Mouse (Mus musculus): ENCODE data around the gene Itga6. TPM values are rescaled to one million over a fixed set of nuclear protein-coding genes. Genes with fewer than 3 reads are reported as not detected.

Itga6 gene
- polyA plus RNA-seq, 1 experiment from 2014 or later: 30.7 TPM

- Histone ChIP-seq H3K4me1 (peaks cover 42% of the 10 kb centered on the region), H3K4me3 (no peak overlapping the region), H3K36me3 (replicated peaks) (no peaks in the 10 kb centered on the region), H3K9me3 (no peaks in the 10 kb centered on the region), H3K27me3 (replicated peaks; ENCODE audit: low read depth, poor library complexity, severe bottlenecking) (no peaks in the 10 kb centered on the region), H3K27ac (replicated peaks) (no peak overlapping the region)
- WGBS: 78% methylated on average over 9 of the region's 9 CpGs
- no peak for DNase-seq (ENCODE audit: low spot score)
These were observed 6.1 kb upstream of the Itga6 start for GRCm38 (mm10) chr2:71739173-71739860.

DNA sequence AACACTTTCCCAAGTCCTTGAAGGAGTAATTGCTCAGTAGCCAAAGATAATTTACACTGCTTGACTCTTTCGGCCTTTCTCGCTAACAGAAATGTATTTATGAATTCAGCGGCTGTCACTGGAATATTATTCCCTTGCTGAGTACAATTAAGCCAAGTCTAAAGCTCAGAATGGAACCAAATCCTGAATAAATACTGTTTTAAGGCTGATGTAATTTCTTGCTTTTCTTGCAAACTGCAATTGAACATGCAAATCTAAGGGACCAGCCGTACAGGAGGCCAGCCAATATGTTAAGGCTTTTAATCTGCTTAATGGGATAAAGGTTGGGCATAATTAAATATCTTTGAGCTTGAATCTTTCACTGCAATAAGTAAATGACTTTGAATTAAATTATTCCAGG, 2.9 kb upstream of the Itga6 start:
- no peak overlapping the region for H3K27ac ChIP-seq (replicated peaks)
- no peaks in the 10 kb centered on the region for H3K36me3 ChIP-seq (replicated peaks)
- no peaks in the 10 kb centered on the region for H3K9me3 ChIP-seq
- H3K27me3 ChIP-seq (replicated peaks; ENCODE audit: low read depth, poor library complexity, severe bottlenecking): peaks cover 4% of the 10 kb centered on the region
- no peak overlapping the region for H3K4me3 ChIP-seq
- peaks cover 65% of the 10 kb centered on the region for H3K4me1 ChIP-seq
- DNase-seq (ENCODE audit: low spot score): no peak
- WGBS: 80% methylated on average over 4 of the region's 4 CpGs

DNA sequence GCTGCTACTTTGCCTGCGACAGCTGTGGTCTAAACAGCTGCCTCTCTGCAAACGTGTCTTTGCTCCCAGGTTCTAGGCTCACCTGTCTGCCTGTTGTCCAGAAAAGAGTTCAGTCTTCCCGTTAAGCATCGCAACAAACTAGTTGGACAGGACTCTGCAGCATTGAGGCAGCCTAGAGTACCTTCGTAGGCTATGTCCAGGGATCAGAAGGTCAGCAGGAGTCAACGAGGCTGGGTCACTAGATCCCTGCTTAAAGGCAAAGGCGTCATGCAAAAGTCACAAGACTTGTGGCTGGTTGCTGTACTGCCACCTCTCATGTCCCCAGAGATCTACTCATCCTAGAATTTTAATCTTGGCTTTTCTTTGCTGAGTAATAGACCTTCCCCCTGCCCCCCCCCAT, 2.0 kb upstream of the Itga6 start:
- H3K27ac ChIP-seq (replicated peaks): no peak overlapping the region; the same call in 1 of the 2 replicates
- H3K27me3 ChIP-seq (replicated peaks; ENCODE audit: low read depth, poor library complexity, severe bottlenecking): peaks cover 5% of the 10 kb centered on the region
- no peaks in the 10 kb centered on the region for H3K36me3 ChIP-seq (replicated peaks)
- peaks cover 65% of the 10 kb centered on the region for H3K4me1 ChIP-seq
- 28% methylated on average over 7 of the region's 7 CpGs for WGBS
- H3K4me3 ChIP-seq: no peak overlapping the region
- DNase-seq (ENCODE audit: low spot score): no peak
- H3K9me3 ChIP-seq: no peaks in the 10 kb centered on the region

DNA sequence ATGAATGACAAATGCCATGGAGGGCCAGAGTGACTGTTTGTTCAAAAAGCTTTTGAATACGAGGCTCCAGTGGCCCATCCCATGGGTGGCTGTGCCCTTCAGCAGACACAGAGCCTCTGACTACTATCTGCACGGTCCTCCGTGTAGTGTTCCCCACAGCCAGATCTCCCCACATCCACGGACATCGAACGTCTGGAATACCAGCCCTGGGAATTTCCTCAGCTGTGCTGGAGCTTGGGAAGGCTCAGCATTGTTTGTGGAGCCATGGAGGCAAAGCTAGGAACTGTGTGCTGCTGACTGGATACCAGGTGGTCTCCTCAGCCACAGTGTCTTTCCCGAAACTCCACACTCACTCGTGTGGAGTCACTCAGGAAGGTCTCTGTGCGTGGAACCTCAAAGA, 1.1 kb upstream of the Itga6 start:
- H3K27me3 ChIP-seq (replicated peaks; ENCODE audit: low read depth, poor library complexity, severe bottlenecking): peaks cover 5% of the 10 kb centered on the region
- H3K4me3 ChIP-seq: no peak overlapping the region
- peak overlapping the region; percentile 74 for H3K27ac ChIP-seq (replicated peaks)
- peaks cover 63% of the 10 kb centered on the region for H3K4me1 ChIP-seq
- no peaks in the 10 kb centered on the region for H3K36me3 ChIP-seq (replicated peaks)
- DNase-seq (ENCODE audit: low spot score): no peak
- 18% methylated on average over 9 of the region's 9 CpGs for whole genome bisulfite sequencing
- no peaks in the 10 kb centered on the region for H3K9me3 ChIP-seq

DNA sequence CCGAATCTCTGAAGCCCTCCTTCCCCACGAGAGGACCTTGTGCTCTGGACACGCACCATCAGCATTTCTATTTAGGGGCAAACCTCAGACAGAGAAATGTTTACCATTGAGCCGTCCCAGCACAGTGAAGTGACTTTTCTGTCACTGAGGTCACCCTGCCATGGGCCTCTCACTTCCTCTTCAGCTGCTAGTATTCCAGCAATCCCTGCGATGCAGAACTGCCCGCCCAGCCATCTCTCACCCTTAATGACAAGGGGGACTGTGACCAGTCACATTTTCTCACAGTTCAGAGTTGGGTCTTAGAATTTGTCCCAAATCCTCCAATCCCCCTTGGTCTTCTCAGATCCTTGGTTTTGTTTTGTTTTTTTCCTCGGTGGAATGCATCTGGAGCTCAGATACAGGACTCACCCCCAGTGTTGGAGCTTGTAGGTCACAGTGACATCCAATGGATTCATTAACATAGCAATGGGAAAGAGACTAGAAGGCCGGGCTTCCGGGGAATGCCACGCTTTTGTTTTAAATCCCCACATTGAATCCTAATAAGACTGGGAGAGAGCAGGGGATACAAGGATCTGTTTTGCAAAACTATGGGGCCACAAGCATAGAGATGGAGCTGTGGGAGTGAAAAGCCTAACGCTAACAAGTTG, 432 bp upstream of the Itga6 start:
- Histone ChIP-seq H3K4me3 (peak overlapping the region; percentile 28; the same call in 1 of the 2 replicates), H3K36me3 (replicated peaks) (no peaks in the 10 kb centered on the region), H3K27me3 (replicated peaks; ENCODE audit: low read depth, poor library complexity, severe bottlenecking) (peaks cover 5% of the 10 kb centered on the region), H3K4me1 (peaks cover 63% of the 10 kb centered on the region), H3K27ac (replicated peaks) (peak overlapping the region; percentile 74), H3K9me3 (no peaks in the 10 kb centered on the region)
- DNase-seq (ENCODE audit: low spot score): peak; percentile 46
- 10% methylated on average over 11 of the region's 11 CpGs for WGBS

DNA sequence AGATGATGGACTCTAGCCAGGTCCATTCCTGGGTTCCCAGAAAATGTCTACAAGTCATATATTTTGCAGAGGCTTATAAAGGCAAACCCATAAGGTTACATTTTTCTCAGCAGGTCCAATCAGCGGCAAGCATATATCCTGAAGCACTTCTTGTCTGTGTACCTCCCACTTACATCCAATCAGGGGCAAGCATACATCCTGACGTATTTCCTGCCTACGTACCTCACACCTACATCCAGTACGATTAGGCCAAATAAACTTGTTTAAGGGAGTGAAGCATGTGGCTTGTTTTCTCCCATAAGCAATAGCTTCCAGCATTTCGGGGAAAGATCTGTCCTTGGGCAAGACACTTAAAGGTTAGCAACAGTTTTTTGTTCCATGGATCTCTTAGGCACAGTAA, 3.0 kb downstream of the Itga6 start:
- Histone ChIP-seq H3K36me3 (replicated peaks) (no peaks in the 10 kb centered on the region), H3K9me3 (no peaks in the 10 kb centered on the region), H3K27ac (replicated peaks) (no peak overlapping the region), H3K4me3 (no peak overlapping the region), H3K27me3 (replicated peaks; ENCODE audit: low read depth, poor library complexity, severe bottlenecking) (peaks cover 5% of the 10 kb centered on the region), H3K4me1 (peaks cover 71% of the 10 kb centered on the region)
- 89% methylated on average over 5 of the region's 5 CpGs for WGBS
- no peak for DNase-seq (ENCODE audit: low spot score)

DNA sequence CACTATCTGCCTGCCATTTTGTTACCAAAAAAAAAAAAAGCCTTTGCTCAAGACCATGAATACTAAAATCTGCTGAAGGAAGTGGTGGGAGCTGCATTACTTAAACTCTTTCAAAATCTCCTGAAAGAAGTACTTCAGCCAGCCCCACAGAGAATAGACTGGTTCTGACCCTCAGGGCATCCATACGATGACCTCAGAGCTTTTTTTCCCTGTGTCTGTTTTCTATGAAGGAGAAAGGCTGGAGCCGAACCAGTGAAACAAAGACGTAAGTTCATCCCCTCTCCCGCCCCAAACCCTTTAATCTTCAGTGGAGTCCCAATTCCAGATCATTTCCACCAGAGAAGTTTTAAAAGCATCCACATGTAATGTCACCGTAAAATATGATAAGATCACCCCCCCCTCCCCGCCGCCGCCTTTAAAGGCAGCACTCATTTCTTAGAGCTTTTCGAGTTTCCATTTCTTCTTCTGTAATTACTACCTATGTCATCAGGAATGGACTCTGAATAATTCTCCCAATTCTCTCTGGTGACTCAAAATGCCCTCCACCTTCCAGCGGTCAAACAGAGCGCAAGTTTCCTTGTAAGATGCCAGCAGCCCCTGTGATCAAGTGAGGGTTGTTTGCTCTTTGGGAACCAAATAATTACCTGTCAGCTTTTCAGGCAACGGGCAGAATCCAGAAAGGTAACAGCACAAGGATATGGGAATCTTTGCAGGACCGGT, 4.1 kb downstream of the Itga6 start:
- DNase-seq (ENCODE audit: low spot score): peak; percentile 50

GRCm38 (mm10) chr2:71750087-71750453, 4.7 kb downstream of the Itga6 start:
- peaks cover 5% of the 10 kb centered on the region for H3K27me3 ChIP-seq (replicated peaks; ENCODE audit: low read depth, poor library complexity, severe bottlenecking)
- no peaks in the 10 kb centered on the region for H3K36me3 ChIP-seq (replicated peaks)
- peak overlapping the region; percentile 61 for H3K27ac ChIP-seq (replicated peaks)
- WGBS: 52% methylated on average over 10 of the region's 10 CpGs
- DNase-seq (ENCODE audit: low spot score): peak; percentile 32
- peaks cover 54% of the 10 kb centered on the region for H3K4me1 ChIP-seq
- peak overlapping the region; percentile 25; the same call in 1 of the 2 replicates for H3K4me3 ChIP-seq
- H3K9me3 ChIP-seq: no peaks in the 10 kb centered on the region

More for the DNA sequence above, 4.1 kb downstream of the Itga6 start:
- WGBS: 35% methylated on average over 13 of the region's 13 CpGs
- Histone ChIP-seq H3K27ac (replicated peaks) (peak overlapping the region; percentile 61), H3K4me3 (peak overlapping the region; percentile 25), H3K27me3 (replicated peaks; ENCODE audit: low read depth, poor library complexity, severe bottlenecking) (peaks cover 5% of the 10 kb centered on the region), H3K9me3 (no peaks in the 10 kb centered on the region), H3K36me3 (replicated peaks) (no peaks in the 10 kb centered on the region), H3K4me1 (peaks cover 60% of the 10 kb centered on the region)

DNA sequence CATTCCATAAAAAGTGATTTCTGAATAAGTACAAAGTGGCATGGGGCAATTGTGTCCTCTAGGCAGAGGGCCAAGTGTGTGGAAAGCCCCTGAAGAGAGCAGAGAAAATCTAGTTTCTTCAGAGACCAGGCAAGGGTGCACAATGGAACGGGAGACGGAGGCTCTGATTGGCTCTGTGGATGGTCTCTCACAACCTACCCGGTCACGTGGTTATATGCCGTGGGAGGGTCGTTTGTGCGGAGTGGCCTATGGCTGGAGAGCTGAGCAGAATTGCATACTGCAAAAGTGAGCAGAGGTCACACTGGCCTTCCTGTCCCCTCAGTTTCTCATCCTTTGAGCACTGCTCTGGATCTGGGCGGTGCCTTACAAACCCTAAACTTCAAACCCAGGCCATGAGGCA, 5.9 kb downstream of the Itga6 start:
- peak; percentile 34 for DNase-seq (ENCODE audit: low spot score)
- 70% methylated on average over 8 of the region's 8 CpGs for WGBS

DNA sequence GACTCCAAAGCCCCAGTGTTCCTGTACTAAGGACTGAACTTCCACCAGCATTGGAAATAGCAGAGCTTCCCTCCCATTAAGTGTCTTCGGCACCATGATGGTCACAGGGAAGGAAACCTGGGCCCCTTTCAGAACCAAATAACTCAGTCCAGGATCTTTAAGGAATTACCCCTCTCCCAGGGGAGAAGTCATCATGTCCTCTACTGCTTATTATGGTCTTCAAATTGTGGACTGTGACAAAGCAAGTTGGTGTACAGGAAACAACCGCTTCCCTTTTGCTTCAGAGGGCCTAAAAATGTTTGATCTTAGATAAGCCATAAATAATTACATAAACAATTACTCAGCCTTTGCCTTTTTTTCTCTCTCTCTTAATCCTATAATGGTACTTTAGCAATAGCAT, 6.4 kb downstream of the Itga6 start:
- 72% methylated on average over 2 of the region's 2 CpGs for WGBS
- Histone ChIP-seq H3K27ac (replicated peaks) (peak overlapping the region; percentile 20; the same call in 1 of the 2 replicates), H3K9me3 (no peaks in the 10 kb centered on the region), H3K4me1 (peaks cover 37% of the 10 kb centered on the region), H3K27me3 (replicated peaks; ENCODE audit: low read depth, poor library complexity, severe bottlenecking) (peaks cover 5% of the 10 kb centered on the region; the same call in 1 of the 2 replicates), H3K36me3 (replicated peaks) (no peaks in the 10 kb centered on the region), H3K4me3 (no peak overlapping the region)
- DNase-seq (ENCODE audit: low spot score): no peak

More for the DNA sequence above, 5.9 kb downstream of the Itga6 start:
- Histone ChIP-seq H3K27me3 (replicated peaks; ENCODE audit: low read depth, poor library complexity, severe bottlenecking) (peaks cover 5% of the 10 kb centered on the region), H3K27ac (replicated peaks) (peak overlapping the region; percentile 20), H3K4me1 (peaks cover 42% of the 10 kb centered on the region), H3K4me3 (no peak overlapping the region), H3K36me3 (replicated peaks) (no peaks in the 10 kb centered on the region), H3K9me3 (no peaks in the 10 kb centered on the region)

DNA sequence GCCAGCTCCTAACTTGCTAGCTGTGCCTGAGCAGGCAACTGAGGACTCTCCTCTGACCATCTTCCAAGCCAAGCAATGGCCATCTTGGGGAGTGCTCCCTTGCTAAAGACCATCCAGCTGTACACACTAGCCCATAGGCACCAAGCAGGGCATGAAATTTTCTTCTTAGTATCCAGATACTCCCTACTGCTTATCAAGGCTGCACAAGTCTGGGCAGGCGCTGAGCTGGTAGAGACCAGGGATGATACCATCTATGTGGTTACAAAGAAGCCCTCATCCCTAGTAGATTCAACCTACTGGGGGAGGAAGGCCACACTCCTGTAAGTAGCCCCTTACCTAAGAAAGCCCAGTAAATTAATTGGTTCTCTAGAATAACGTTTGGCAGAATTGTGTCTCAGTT, 7.0 kb downstream of the Itga6 start:
- H3K4me3 ChIP-seq: no peak overlapping the region
- H3K27me3 ChIP-seq (replicated peaks; ENCODE audit: low read depth, poor library complexity, severe bottlenecking): peaks cover 2% of the 10 kb centered on the region; the same call in 1 of the 2 replicates
- DNase-seq (ENCODE audit: low spot score): no peak
- 88% methylated on average over 2 of the region's 2 CpGs for WGBS
- no peak overlapping the region for H3K27ac ChIP-seq (replicated peaks)
- H3K9me3 ChIP-seq: no peaks in the 10 kb centered on the region
- H3K4me1 ChIP-seq: peaks cover 32% of the 10 kb centered on the region
- no peaks in the 10 kb centered on the region for H3K36me3 ChIP-seq (replicated peaks)

- Histone ChIP-seq H3K27ac (replicated peaks) (no peak overlapping the region), H3K4me3 (no peak overlapping the region), H3K4me1 (peaks cover 35% of the 10 kb centered on the region), H3K9me3 (no peaks in the 10 kb centered on the region), H3K27me3 (replicated peaks; ENCODE audit: low read depth, poor library complexity, severe bottlenecking) (no peaks in the 10 kb centered on the region), H3K36me3 (replicated peaks) (no peaks in the 10 kb centered on the region)
- DNase-seq (ENCODE audit: low spot score): no peak
- 77% methylated on average over 4 of the region's 4 CpGs for WGBS
These were observed 7.7 kb downstream of the Itga6 start for GRCm38 (mm10) chr2:71753161-71753560.

Measured in embryonic facial prominence, embryonic 10.5 days (tissue).